Mouse (Mus musculus) forebrain, embryonic 16.5 days (tissue): ENCODE data around the gene Csf2rb2. TPM values are rescaled to one million over a fixed set of nuclear protein-coding genes. Genes with fewer than 3 reads are reported as not detected.
"Not testable (repeated sequence)": the region's sequence is repeated elsewhere in the genome, so short reads cannot be mapped to it uniquely, and the experiment has no call there.

Source experiments
- ATAC-seq: fragments of 200-750 bp; cut with Nextera tagmentation; 2 replicates; pipeline ENCODE4 v1.8.0; 2017; ENCODE audit warnings: mild to moderate bottlenecking, moderate library complexity
- H3K27ac ChIP-seq: fragments of 300-500 bp; sonication (generic); 2 replicates; pipeline ENCODE4 v1.5.1; 2014; ENCODE audit warnings: low read length, control low read depth
- H3K27me3 ChIP-seq: fragments of 300-500 bp; sonication (generic); replicated peaks from 2 replicates; pipeline ENCODE4 v1.6.1; 2014; ENCODE audit warnings: low read length; ENCODE audit not compliant: control insufficient read depth, insufficient read depth
- H3K36me3 ChIP-seq: fragments of 300-500 bp; sonication (generic); 2 replicates; pipeline ENCODE4 v1.6.1; 2014; ENCODE audit not compliant: control insufficient read depth, insufficient read depth
- H3K4me1 ChIP-seq: fragments of 300-500 bp; sonication (generic); replicated peaks from 2 replicates; pipeline ENCODE4 v1.6.1; 2014; ENCODE audit warnings: low read length; ENCODE audit not compliant: control insufficient read depth, insufficient read depth
- H3K4me2 ChIP-seq: fragments of 300-500 bp; sonication (generic); 2 replicates; pipeline ENCODE4 v1.6.1; 2014; ENCODE audit warnings: mild to moderate bottlenecking, low read length, control low read depth
- H3K4me3 ChIP-seq: fragments of 300-500 bp; sonication (generic); replicated peaks from 2 replicates; pipeline ENCODE4 v1.5.1; 2014; ENCODE audit warnings: mild to moderate bottlenecking, low read length, control low read depth
- H3K9ac ChIP-seq: fragments of 300-500 bp; sonication (generic); replicated peaks from 2 replicates; pipeline ENCODE4 v1.6.1; 2014; ENCODE audit warnings: low read depth, low read length, control low read depth
- H3K9me3 ChIP-seq: fragments of 300-500 bp; sonication (generic); 2 replicates; pipeline ENCODE4 v1.6.1; 2016; ENCODE audit warnings: low read length; ENCODE audit not compliant: control insufficient read depth
- WGBS: fragments of 180-500 bp; shearing (Covaris S2); extraction: QIAGEN DNeasy Blood & Tissue Kit; methylation state at CpG from one replicate; pipeline ENCODE4 v1.1.7; 2014; 5-methylcytosine and 5-hydroxymethylcytosine counted together
- polyA plus RNA-seq: library from polyadenylated mRNA; unstranded; fragments of >200 nt; fragmentation: Nextera tagmentation; extraction: Ambion mirVana; gene quantifications from 2 replicates; pipeline ENCODE4 v1.2.1, GENCODE M21; 2015

Gene Csf2rb2
- polyA plus RNA-seq, 1 experiment from 2014 or later: 0.06 TPM

GRCm38 (mm10) chr15:78320825-78321496, 15.4 kb upstream of the Csf2rb2 start:
- 31% methylated on average over 5 of the region's 5 CpGs for WGBS
- Histone ChIP-seq H3K4me1 (no peaks in the 10 kb centered on the region), H3K27me3 (no peaks in the 10 kb centered on the region), H3K4me3 (no peak overlapping the region), H3K36me3 (no peaks in the 10 kb centered on the region), H3K9me3 (no peaks in the 10 kb centered on the region), H3K9ac (no peak overlapping the region), H3K27ac (no peak overlapping the region), H3K4me2 (no peak overlapping the region)
- 0 out of 2 replicates have a peak, but pooled peaks have one; percentile 40 for ATAC-seq

DNA sequence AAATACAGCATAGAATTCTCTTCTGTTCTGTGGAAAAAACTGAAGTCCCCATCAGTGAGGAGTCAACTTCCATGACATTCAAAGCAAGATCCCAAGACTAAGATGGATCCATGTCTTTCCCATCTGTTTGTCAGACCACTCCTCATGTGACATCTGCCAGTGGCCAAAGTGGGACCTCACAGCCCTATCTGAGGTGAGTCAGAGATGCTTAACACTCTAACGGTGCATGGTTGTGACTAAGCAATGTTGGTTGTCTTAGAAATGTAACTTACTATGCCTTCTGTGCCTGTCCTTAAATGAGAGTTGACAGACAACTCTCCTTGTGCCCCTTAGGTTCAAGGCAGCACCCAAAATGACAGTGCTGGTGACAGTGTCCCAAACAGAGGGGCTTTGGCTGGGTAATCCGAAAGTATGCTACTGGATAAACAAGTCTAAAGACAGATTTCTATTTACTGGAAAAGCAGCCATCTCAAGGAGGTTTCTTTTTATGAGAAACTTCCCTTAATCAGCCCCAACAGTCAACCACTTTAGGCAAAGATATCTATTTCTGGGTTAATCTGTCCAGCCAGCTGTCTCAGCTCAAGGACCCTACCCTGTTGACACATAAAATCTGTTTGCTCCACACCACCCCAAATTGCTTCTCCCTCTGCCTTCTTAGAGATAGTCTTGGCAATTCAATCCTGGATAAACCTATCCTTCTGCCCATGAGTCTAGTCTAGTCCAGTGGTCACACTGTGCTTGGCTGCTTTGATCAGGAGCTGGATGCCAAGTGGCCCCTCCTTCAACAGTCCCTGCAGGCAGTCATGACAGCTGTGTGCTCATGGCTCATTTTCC, 13.0 kb upstream of the Csf2rb2 start:
- not testable (repeated sequence) for ATAC-seq, H3K36me3 ChIP-seq, H3K4me1 ChIP-seq, H3K27me3 ChIP-seq, H3K9ac ChIP-seq, H3K4me3 ChIP-seq, H3K4me2 ChIP-seq, H3K27ac ChIP-seq, H3K9me3 ChIP-seq
- WGBS: 87% methylated on average over 2 of the region's 2 CpGs

DNA sequence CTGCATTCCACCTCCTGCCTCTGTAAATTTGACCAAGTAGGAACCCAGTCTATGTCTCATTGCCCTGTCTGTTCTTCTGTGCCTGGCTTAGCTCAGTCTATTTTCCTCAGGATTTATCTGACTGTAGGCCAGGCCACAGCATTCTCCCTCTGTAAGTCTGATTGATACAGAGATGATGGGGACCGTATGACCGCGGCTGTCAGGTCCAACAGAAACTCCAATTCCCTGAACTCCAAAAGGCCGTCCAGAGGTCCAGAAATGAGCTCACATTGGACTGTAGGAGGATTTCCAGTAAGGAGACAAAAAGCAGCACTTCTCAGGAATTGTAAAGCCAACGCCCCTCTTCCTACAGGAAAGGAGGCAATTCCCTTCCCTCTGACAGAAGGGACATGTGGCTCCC, 8.1 kb upstream of the Csf2rb2 start:
- H3K4me3 ChIP-seq, H3K9me3 ChIP-seq, H3K27ac ChIP-seq, H3K27me3 ChIP-seq, H3K4me1 ChIP-seq, ATAC-seq, H3K36me3 ChIP-seq, H3K4me2 ChIP-seq, H3K9ac ChIP-seq: not testable (repeated sequence)
- WGBS: 94% methylated on average over 5 of the region's 5 CpGs

GRCm38 (mm10) chr15:78312421-78313233, 7.1 kb upstream of the Csf2rb2 start:
- H3K9me3 ChIP-seq, H3K27ac ChIP-seq, H3K36me3 ChIP-seq, H3K27me3 ChIP-seq, ATAC-seq, H3K4me3 ChIP-seq, H3K4me1 ChIP-seq, H3K9ac ChIP-seq, H3K4me2 ChIP-seq: not testable (repeated sequence)
- WGBS: 78% methylated on average over 4 of the region's 4 CpGs

- Histone ChIP-seq H3K27me3 (no peaks in the 10 kb centered on the region), H3K4me1 (no peaks in the 10 kb centered on the region), H3K4me3 (no peak overlapping the region), H3K4me2 (no peak overlapping the region), H3K9ac (no peak overlapping the region), H3K36me3 (no peaks in the 10 kb centered on the region), H3K9me3 (no peaks in the 10 kb centered on the region), H3K27ac (no peak overlapping the region)
- 89% methylated on average over 4 of the region's 4 CpGs for WGBS
- ATAC-seq: no peak
Observed at GRCm38 (mm10) chr15:78310971-78311370, 5.5 kb upstream of the Csf2rb2 start.

DNA sequence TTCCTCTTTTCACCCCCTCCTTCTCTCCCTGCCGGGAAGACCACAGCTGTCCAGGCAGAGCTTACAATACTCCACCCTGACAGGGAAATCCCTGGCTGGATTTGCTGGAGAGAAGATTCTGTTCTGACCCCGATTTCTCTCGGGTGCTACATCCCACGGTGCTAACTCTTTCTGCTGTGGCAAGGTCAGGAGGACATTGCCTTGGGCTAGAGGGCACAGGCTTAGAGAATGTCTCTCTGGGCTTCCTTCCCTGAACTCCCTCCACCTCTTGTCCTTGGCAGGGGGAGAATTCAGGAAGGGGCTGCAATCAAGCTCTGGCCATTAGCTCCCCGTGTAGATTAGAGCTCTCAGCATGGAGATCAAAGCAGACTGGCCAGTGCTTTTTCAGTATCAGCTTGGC, 4.3 kb upstream of the Csf2rb2 start:
- H3K27ac ChIP-seq: no peak overlapping the region
- H3K4me2 ChIP-seq: no peak overlapping the region
- H3K9me3 ChIP-seq: no peaks in the 10 kb centered on the region
- H3K4me1 ChIP-seq: no peaks in the 10 kb centered on the region
- no peaks in the 10 kb centered on the region for H3K36me3 ChIP-seq
- 44% methylated on average over 5 of the region's 5 CpGs for WGBS
- H3K9ac ChIP-seq: no peak overlapping the region
- H3K27me3 ChIP-seq: no peaks in the 10 kb centered on the region
- H3K4me3 ChIP-seq: no peak overlapping the region
- ATAC-seq: no peak

DNA sequence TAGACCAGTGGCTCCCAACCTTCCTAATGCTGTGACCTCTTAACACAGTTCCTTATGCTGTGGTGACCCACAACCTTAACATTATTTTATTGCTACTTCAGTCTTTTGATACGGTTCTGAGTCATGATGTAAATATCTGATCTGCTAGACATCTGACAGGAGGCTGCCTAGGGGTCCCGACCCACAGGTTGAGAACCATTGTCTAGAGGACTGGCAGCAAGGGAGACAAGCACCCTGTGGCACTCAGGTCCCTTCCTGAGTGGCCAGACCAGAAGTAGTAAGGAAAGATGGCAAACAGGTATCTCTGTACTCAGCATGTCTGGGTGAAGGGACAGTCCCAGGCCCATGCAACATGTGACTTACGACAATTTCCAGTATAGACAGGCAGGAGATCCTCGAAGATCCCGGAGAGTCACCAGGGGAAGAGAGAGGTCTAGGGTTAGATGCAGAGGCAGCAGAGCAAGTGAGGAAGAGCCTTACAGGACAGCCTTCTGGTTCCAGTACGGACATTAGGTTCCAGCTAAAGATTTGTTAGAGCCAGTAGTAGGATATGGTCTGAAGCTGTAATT, 1.8 kb downstream of the Csf2rb2 start:
- no peak overlapping the region for H3K9ac ChIP-seq
- H3K4me3 ChIP-seq: no peak overlapping the region
- no peak overlapping the region for H3K4me2 ChIP-seq
- no peaks in the 10 kb centered on the region for H3K9me3 ChIP-seq
- no peak for ATAC-seq
- H3K36me3 ChIP-seq: no peaks in the 10 kb centered on the region
- H3K27ac ChIP-seq: no peak overlapping the region
- 95% methylated on average over 6 of the region's 6 CpGs for WGBS
- H3K27me3 ChIP-seq: no peaks in the 10 kb centered on the region
- H3K4me1 ChIP-seq: no peaks in the 10 kb centered on the region

- WGBS: 93% methylated on average over 4 of the region's 4 CpGs
- Histone ChIP-seq H3K36me3 (no peaks in the 10 kb centered on the region), H3K9me3 (no peaks in the 10 kb centered on the region), H3K27me3 (no peaks in the 10 kb centered on the region), H3K4me3 (no peak overlapping the region), H3K4me1 (no peaks in the 10 kb centered on the region), H3K27ac (no peak overlapping the region), H3K9ac (no peak overlapping the region), H3K4me2 (no peak overlapping the region)
- no peak for ATAC-seq
Observed at GRCm38 (mm10) chr15:78302718-78303117, 2.8 kb downstream of the Csf2rb2 start.

DNA sequence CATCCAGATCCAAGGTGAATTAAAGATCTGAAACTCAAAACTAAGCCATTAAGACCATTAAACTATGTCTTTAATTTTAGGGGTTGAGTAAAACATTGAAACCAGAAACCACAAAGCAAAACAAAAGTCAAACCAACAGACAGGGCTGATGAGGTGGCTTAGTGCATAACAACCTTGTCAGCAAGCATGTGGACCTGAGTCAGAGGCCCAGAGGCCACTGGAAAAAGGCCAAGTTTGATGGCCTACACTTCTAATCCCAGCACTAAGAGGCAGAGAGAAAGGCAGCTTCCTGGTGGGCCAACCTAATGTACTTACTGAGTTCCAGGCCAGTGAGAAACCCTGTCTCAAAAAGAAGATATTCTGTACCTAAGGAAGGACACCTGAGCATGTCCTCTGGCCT, 4.7 kb downstream of the Csf2rb2 start:
- Histone ChIP-seq H3K27me3 (no peaks in the 10 kb centered on the region), H3K9me3 (no peaks in the 10 kb centered on the region), H3K27ac (no peak overlapping the region), H3K36me3 (no peaks in the 10 kb centered on the region), H3K4me2 (no peak overlapping the region), H3K4me3 (no peak overlapping the region), H3K4me1 (no peaks in the 10 kb centered on the region), H3K9ac (no peak overlapping the region)
- no peak for ATAC-seq
